Mouse (Mus musculus) testis, postnatal 10 days (tissue): ENCODE results near the gene Gm20825.
"Not testable (repeated sequence)": the region's sequence is repeated elsewhere in the genome, so short reads cannot be mapped to it uniquely, and the experiment has no call there.

Experiments
- DNase-seq: peaks from one replicate; pipeline ENCODE4 v3.0.0; 2021; ENCODE audit warnings: low spot score

Gm20825 gene

DNA sequence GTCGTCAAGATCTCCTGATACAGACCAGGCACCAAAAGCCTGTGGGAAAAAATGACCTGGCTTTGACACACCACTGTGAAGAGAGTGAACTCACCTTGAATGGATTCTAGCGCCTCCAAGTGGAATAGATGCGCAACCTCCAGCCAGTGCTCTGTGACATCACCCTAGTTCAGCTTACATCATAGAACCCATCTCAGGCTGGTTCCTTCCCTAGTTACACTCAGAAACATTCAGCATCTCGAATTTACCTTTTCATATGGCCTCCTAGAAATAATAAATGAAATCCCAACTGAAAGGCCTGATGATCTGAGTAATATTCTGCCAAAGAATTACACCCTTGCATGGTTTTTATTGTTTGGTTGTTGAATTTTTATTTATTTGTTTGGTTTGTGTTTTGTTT is at the start of gene Gm20825:
Gene Gm20825 (minus strand): TSS at position 101 of the 400 bp plus-strand sequence.
- not testable (repeated sequence) for DNase-seq
